Mouse (Mus musculus) T-cell, adult 2 months (primary cell): ENCODE data around the gene Pdcd5.

Source experiments
- DNase-seq: peaks from one replicate; pipeline ENCODE4 v3.0.0; 2022; ENCODE audit warnings: low spot score

Pdcd5 gene

GRCm38 (mm10) chr7:35646317-35647081, 822 bp downstream of the Pdcd5 start:
- peak; percentile 30 for DNase-seq

- no peak for DNase-seq
These were observed 7.2 kb downstream of the Pdcd5 start for GRCm38 (mm10) chr7:35640072-35640471.

- DNase-seq, result no peak
These were observed 10.4 kb downstream of the Pdcd5 start for GRCm38 (mm10) chr7:35636874-35637273.

- DNase-seq, result peak; percentile 9
These were observed 11.1 kb downstream of the Pdcd5 start for GRCm38 (mm10) chr7:35636229-35636628.

GRCm38 (mm10) chr7:35628496-35628895, 18.8 kb downstream of the Pdcd5 start:
- DNase-seq, result peak; percentile 14

GRCm38 (mm10) chr7:35627371-35627770, 19.9 kb downstream of the Pdcd5 start:
- no peak for DNase-seq

GRCm38 (mm10) chr7:35626038-35626437, 21.3 kb downstream of the Pdcd5 start:
- no peak for DNase-seq

GRCm38 (mm10) chr7:35622626-35623025, 24.7 kb downstream of the Pdcd5 start:
- no peak for DNase-seq

GRCm38 (mm10) chr7:35617513-35617912, 29.8 kb downstream of the Pdcd5 start:
- DNase-seq, result no peak

- no peak for DNase-seq
These were observed 38.1 kb downstream of the Pdcd5 start for GRCm38 (mm10) chr7:35609245-35609644.

GRCm38 (mm10) chr7:35606816-35607215, 40.5 kb downstream of the Pdcd5 start:
- no peak for DNase-seq

GRCm38 (mm10) chr7:35602766-35603165, 44.6 kb downstream of the Pdcd5 start:
- no peak for DNase-seq

GRCm38 (mm10) chr7:35601106-35601505, 46.2 kb downstream of the Pdcd5 start:
- DNase-seq, result no peak

GRCm38 (mm10) chr7:35600031-35600430, 47.3 kb downstream of the Pdcd5 start:
- no peak for DNase-seq

GRCm38 (mm10) chr7:35599492-35599891, 47.8 kb downstream of the Pdcd5 start:
- DNase-seq, result no peak

- DNase-seq, result no peak
These were observed 53.0 kb downstream of the Pdcd5 start for GRCm38 (mm10) chr7:35594311-35594710.
